Mouse (Mus musculus) T-helper 1 cell (primary cell): ENCODE results near the gene Mdm2.

Experiments used
- in situ Hi-C: fragments of 300-600 bp; cut with MboI, MseI; formaldehyde crosslinking; loops from one replicate; pipeline ENCODE4 v1.15.1; 2025; ENCODE audit warnings: high pct_unique_total_duplicates

Mdm2 gene

GRCm38 (mm10) chr10:117658522-117659429 lies 51.8 kb downstream of the Mdm2 start:
- in situ Hi-C loops, result loop anchor here (25.0 kb wide), 1 partner anchor 1096 kb away; no protein-coding TSS in a partner anchor

GRCm38 (mm10) chr10:117657659-117658306 lies 52.8 kb downstream of the Mdm2 start:
- in situ Hi-C loops, result loop anchor here (25.0 kb wide), 1 partner anchor 1095 kb away; no protein-coding TSS in a partner anchor

DNA sequence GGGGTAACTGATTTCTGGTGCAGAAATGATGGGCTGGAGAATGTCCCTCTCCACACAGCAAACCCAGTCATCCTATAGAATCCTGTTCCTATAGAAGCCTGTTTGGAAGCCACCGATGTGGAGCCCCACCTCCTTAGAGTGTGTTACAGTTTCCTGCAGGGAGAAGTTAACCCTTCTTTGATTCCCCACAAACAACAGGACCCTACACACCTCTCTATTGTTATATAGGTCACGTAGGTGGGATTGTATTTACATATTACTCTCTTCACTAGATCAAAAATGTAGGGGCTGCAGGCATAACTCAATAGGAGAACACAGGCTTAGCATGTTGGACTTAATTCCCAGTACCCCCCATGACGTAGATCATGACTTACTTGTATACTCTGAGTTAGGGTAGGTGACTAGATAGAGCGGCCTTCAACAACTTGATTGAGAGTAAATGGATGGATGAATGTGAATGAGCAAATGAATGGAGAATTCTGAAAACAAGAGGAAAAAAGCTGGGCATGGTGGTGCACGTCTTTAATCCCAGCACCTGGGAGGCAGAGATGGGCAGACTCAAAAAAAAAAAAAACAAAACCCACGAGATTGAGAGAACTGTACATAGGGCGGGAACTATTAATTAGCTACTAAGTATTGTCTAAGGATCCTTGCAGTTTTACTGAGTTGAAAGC lies 53.4 kb downstream of the Mdm2 start:
- in situ Hi-C loops, result loop anchor here (25.0 kb wide), 1 partner anchor 1095 kb away; no protein-coding TSS in a partner anchor

GRCm38 (mm10) chr10:117656662-117656962 lies 53.9 kb downstream of the Mdm2 start:
- in situ Hi-C loops, result loop anchor here (25.0 kb wide), 1 partner anchor 1094 kb away; no protein-coding TSS in a partner anchor

- in situ Hi-C loops, result loop anchor here (25.0 kb wide), 1 partner anchor 1094 kb away; no protein-coding TSS in a partner anchor
Measured at GRCm38 (mm10) chr10:117655908-117656661, 54.5 kb downstream of the Mdm2 start.

GRCm38 (mm10) chr10:117655460-117655859 lies 55.1 kb downstream of the Mdm2 start:
- in situ Hi-C loops, result loop anchor here (25.0 kb wide), 1 partner anchor 1093 kb away; no protein-coding TSS in a partner anchor

DNA sequence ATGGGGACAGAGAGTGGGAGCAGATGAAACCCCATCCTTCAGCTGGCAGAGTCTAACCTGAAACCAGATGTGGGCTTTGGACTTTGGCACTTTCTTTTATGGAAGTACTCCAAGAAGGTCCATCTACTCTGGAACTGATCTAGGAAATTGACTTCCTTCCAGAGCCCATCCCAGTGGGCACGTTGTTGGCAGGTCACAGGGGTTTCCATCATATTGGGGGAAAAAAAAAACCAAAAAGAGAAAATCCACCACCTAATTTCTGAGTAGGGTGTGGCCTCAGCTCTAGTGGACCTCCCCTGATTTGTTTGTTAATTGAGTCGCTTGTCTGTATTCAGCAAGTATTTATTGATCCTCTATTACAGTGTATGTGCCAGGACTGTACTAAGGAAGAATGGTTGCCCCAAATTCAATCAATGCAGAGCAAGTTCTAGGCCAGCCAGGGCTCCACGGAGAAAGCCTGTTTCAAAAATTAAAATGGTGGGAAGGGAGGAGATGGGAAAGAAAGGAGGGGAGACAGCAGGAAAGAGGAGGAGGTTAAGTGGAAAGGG lies 55.9 kb downstream of the Mdm2 start:
- in situ Hi-C loops, result loop anchor here (25.0 kb wide), 1 partner anchor 1092 kb away; no protein-coding TSS in a partner anchor

- in situ Hi-C loops, result loop anchor here (25.0 kb wide), 1 partner anchor 1091 kb away; no protein-coding TSS in a partner anchor
Measured at GRCm38 (mm10) chr10:117653779-117654173, 56.8 kb downstream of the Mdm2 start.

- in situ Hi-C loops, result loop anchor here (25.0 kb wide), 1 partner anchor 1091 kb away; no protein-coding TSS in a partner anchor
Measured at GRCm38 (mm10) chr10:117652930-117653778, 57.4 kb downstream of the Mdm2 start.

DNA sequence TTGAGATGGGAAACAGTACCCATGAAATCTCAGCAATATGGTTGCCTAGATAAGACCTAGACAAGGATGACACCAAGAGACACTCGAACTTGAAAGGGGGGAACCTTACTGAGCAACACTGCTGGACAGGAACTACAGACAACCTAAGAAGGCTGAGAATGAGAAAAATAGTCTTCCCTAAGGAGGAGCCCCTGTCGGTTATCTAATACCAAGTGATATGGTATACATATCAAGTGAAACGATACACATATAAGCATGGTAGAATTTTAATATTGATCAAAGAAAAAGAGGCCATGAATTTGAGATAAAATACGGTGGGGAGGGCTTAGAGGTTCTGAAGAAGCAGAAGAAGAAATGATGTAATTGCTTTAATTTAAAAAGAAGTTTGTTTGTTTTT lies 58.2 kb downstream of the Mdm2 start:
- in situ Hi-C loops, result loop anchor here (25.0 kb wide), 1 partner anchor 1090 kb away; no protein-coding TSS in a partner anchor

DNA sequence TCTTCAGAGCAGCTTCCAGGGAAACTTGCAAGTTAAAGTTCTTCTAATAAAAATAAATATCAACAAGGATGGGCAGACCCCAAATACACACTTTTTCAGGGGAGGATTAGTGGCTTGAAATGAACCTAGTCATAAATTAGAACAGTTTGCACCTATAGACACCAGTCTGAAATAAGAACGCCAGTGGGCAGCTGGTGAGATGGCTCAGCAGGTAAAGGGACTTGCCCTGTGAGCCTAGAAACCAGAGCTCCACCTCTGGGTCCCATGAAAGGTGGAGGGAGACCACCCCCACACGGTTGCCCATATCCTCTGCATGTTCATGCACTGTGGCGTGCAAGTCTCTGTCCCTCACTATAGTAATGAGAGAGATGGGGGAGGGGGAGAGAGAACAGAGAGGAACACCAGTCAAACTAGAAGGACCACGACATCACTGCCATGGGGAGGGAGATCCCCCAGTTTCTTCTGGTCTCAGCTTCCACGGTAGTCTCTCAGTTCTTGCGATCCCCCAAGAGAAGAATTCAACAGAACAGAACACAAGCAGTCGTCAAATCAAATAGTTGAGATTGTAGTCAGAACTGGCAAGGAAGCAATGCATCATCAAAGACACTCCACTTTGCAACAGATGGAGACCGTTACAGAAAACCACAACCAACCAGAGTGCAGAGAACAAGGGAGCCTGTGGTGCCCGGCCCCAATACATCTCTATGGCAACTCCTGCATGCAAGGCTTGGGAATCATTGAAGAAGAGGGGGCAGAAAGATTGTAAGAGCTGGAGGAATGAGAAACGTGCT lies 58.8 kb downstream of the Mdm2 start:
- in situ Hi-C loops, result loop anchor here (25.0 kb wide), 1 partner anchor 1089 kb away; no protein-coding TSS in a partner anchor

DNA sequence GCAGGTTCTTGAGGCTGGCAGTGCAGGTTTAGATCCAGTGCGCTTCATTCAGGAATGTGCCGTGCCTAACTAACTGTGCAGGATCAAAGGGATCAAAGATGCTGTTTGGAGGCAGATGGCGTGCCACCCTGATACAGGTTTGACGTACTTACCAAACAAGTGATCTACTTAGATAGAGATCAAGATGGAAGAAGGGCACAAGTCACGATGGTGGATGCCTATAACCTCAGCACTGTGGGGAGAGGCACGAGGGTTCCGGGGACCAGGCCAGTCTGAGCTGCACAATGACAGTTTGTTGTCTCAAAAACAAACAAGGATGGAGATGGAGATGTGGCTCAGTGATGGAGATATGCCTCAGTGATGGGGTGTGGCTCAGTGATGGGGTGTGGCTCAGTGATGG lies 59.8 kb downstream of the Mdm2 start:
- in situ Hi-C loops, result loop anchor here (25.0 kb wide), 1 partner anchor 1088 kb away; no protein-coding TSS in a partner anchor

- in situ Hi-C loops, result loop anchor here (25.0 kb wide), 1 partner anchor 1088 kb away; no protein-coding TSS in a partner anchor
Measured at GRCm38 (mm10) chr10:117650042-117650655, 60.4 kb downstream of the Mdm2 start.

- in situ Hi-C loops, result loop anchor here (25.0 kb wide), 1 partner anchor 1087 kb away; no protein-coding TSS in a partner anchor
Measured at GRCm38 (mm10) chr10:117649292-117650041, 61.1 kb downstream of the Mdm2 start.

- in situ Hi-C loops, result no loop called here
Measured at GRCm38 (mm10) chr10:117648643-117649042, 61.9 kb downstream of the Mdm2 start.

GRCm38 (mm10) chr10:117647964-117648472 lies 62.5 kb downstream of the Mdm2 start:
- in situ Hi-C loops, result no loop called here

GRCm38 (mm10) chr10:117647158-117647505 lies 63.4 kb downstream of the Mdm2 start:
- in situ Hi-C loops, result no loop called here
